Mouse (Mus musculus): ENCODE measurements around the gene Mta1.

DNA sequence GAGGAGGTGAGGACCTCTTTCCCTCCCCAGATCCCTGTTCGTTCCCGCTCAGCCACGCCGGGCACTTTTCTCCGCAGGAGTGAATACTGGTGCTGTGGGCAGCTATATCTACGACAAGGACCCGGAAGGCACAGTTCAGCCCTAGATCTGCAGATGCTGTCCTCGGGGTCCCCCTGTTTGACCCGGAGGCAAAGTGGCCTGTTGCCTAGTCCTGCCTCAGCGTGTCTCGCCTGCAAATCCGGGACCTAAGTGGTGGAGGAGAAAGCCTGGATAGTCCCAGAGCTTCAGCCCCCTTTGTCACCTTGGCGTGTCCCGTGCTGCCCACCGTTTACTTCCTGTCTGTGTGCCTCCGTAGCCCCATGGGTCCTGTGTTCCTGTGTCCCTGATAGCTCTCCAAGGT lies 46.8 kb downstream of the Mta1 start:
- TF ChIP-seq EP300 (optimal IDR thresholded peaks at IDR 0.05) (no peak), CTCF (IDR thresholded peaks at IDR 0.05; ENCODE audit: low read depth) (no peak)

Measured in stomach, postnatal 0 days (tissue).